In the genomic region with DNA sequence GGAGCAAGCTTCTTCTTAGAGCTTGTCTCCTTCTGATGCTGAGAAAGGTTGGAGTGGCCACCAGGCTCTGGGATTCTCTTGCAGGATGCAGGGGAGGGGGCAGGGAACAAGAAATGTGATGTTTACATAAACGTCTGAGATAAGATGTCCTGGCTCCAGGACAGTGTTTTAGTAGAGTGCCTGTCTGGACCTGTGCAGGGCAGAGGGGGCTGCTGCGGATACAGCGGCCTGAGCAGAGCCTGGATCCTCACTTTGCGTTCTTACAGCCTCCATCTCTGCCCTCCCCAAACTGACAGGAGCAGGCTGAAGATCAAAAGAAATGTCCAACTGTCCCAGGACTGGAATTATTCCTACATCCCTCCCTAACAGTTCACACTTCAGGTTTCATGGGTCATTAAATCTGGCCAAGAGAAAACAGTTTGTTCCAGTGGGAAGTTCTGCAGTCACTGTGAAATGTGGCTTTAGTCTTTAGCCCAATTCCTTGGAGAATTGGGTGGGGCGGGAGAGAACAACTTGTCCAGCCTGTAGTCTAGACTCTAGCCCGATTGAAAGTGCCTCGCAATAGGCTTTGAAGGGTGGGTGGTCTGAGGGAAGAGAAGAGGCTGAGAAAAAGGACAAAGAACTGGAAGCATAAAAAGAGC, we compare ENCODE assay signal across 9 mouse cellular contexts. TPM values are rescaled to one million over a fixed set of nuclear protein-coding genes. Genes with fewer than 3 reads are reported as not detected.
DNase-seq lines count a peak whose midpoint lies in the region.
"Had no signal": no experiment of that assay in that cellular context is flagged by ENCODE, and none has a peak within 500 bp of the region (broad histone marks: within the 10 kb centered on the region; RNA-seq: fewer than 3 reads in every experiment).

No protein-coding gene starts in this region.

- intact Hi-C loops in heart, postnatal 36 days (cut with DNase I), result loop anchor here (2.0 kb wide), 1 partner anchor 41 kb away; no protein-coding TSS in a partner anchor

- DNase-seq in kidney, adult 18-20 months, result peak; percentile 13
- no peak for DNase-seq in kidney, adult 11 months
- DNase-seq in embryo, embryonic 10.5 days (ENCODE audit: low spot score), result peak; percentile 62
- peak; percentile 18 to 43 for DNase-seq in heart, postnatal 36 days
- DNase-seq in lung, postnatal 14 days, result peak; percentile 57
- no peak for DNase-seq in left cerebral cortex, adult 11 months (ENCODE audit: low spot score)
- no peak for DNase-seq in thymus, postnatal 4 days
- DNase-seq in layer of hippocampus, adult 8-10 months (ENCODE audit: low spot score in 2 of 2), result no peak
- DNase-seq: right cerebral cortex, postnatal 14 days had no signal

RNA-seq across cellular contexts. Expression of gene Csrp2, which starts 40.0 kb away (rescaled TPM):
- total RNA-seq in heart, postnatal 36 days (2021), result 10 to 100 TPM; 42.2 to 47.9 TPM
- 10 to 100 TPM in 3 of 4 experiments, 1 to 10 TPM in 1; 9.4 to 18.2 (median 12.6) TPM for total RNA-seq in layer of hippocampus, adult 8-10 months (2022)

Comparison
In these comparisons a context has a peak if more than half of its experiments do, and no peak if none do; other contexts are left out.
1. DNase-seq: peak in kidney, adult 18-20 months (single experiment), embryo, embryonic 10.5 days (single experiment), heart, postnatal 36 days (2 of 2) and lung, postnatal 14 days (single experiment); none in kidney, adult 11 months (single experiment), left cerebral cortex, adult 11 months (single experiment), thymus, postnatal 4 days (single experiment) and layer of hippocampus, adult 8-10 months (0 of 2).